12 mouse cellular contexts compared by ENCODE assay signal in genomic region chr5:121714928-121715327, GRCm38 (mm10). TPM values are rescaled to one million over a fixed set of nuclear protein-coding genes. Genes with fewer than 3 reads are reported as not detected.
DNase-seq lines count a peak whose midpoint lies in the region; ATAC-seq lines count a peak whose summit lies in the region.
"Had no signal": no experiment of that assay in that cellular context is flagged by ENCODE, and none has a peak within 500 bp of the region (broad histone marks: within the 10 kb centered on the region; RNA-seq: fewer than 3 reads in every experiment).

No protein-coding gene starts in this region.

- H3K4me1 ChIP-seq in hindbrain, embryonic 13.5 days (replicated peaks) = peaks cover 63% of the 10 kb centered on the region
- peaks cover 48% of the 10 kb centered on the region for H3K4me1 ChIP-seq in hindbrain, embryonic 10.5 days (replicated peaks)
- H3K4me1 ChIP-seq in liver, embryonic 11.5 days (replicated peaks; ENCODE audit: control insufficient read depth, insufficient read depth, low read length) = peaks cover 12% of the 10 kb centered on the region
- H3K4me1 ChIP-seq in liver, embryonic 12.5 days = peaks cover 77% of the 10 kb centered on the region
- peaks cover 14% of the 10 kb centered on the region for H3K4me1 ChIP-seq in brown adipose tissue, adult 24 weeks (ENCODE audit: control insufficient read depth, insufficient read depth, insufficient read length, low read length)
- H3K4me1 ChIP-seq in stomach, embryonic 16.5 days (ENCODE audit: control insufficient read depth, insufficient read depth, low read length) = peaks cover 31% of the 10 kb centered on the region

- no peak overlapping the region for H3K27ac ChIP-seq in hindbrain, embryonic 13.5 days
- H3K27ac ChIP-seq in hindbrain, embryonic 10.5 days = no peak overlapping the region
- H3K27ac ChIP-seq in liver, embryonic 11.5 days (ENCODE audit: low read depth, low read length) = no peak overlapping the region
- no peak overlapping the region for H3K27ac ChIP-seq in liver, embryonic 12.5 days
- H3K27ac ChIP-seq in brown adipose tissue, adult 24 weeks (replicated peaks; ENCODE audit: low read depth, low read length) = no peak overlapping the region
- no peak overlapping the region for H3K27ac ChIP-seq in stomach, embryonic 16.5 days (ENCODE audit: low read length)
- H3K27ac ChIP-seq: forebrain, embryonic 12.5 days; hindbrain, postnatal 0 days; lung, embryonic 15.5 days had no signal

- ATAC-seq in hindbrain, embryonic 13.5 days (ENCODE audit: low FRiP score) = no peak
- no peak for ATAC-seq in liver, embryonic 11.5 days (replicated peaks; ENCODE audit: low FRiP score)
- ATAC-seq in liver, embryonic 12.5 days = no peak
- ATAC-seq in stomach, embryonic 16.5 days (ENCODE audit: insufficient read depth, low FRiP score) = no peak
- ATAC-seq: hindbrain, postnatal 0 days had no signal

- WGBS in hindbrain, embryonic 13.5 days = 89% methylated on average over 6 of the region's 6 CpGs
- 88% methylated on average over 6 of the region's 6 CpGs for WGBS in hindbrain, embryonic 10.5 days
- WGBS in liver, embryonic 11.5 days = 73% methylated on average over 6 of the region's 6 CpGs
- WGBS in liver, embryonic 12.5 days (ENCODE audit: insufficient replicate concordance) = 75% methylated on average over 6 of the region's 6 CpGs
- WGBS in stomach, embryonic 16.5 days = 72% methylated on average over 6 of the region's 6 CpGs

- H3K4me3 ChIP-seq in hindbrain, embryonic 13.5 days = no peak overlapping the region
- no peak overlapping the region for H3K4me3 ChIP-seq in hindbrain, embryonic 10.5 days
- no peak overlapping the region for H3K4me3 ChIP-seq in liver, embryonic 11.5 days (ENCODE audit: low read depth, low read length)
- H3K4me3 ChIP-seq in liver, embryonic 12.5 days = no peak overlapping the region
- peak overlapping the region; percentile 42; the same call in 1 of the 2 replicates for H3K4me3 ChIP-seq in brown adipose tissue, adult 24 weeks (ENCODE audit: insufficient read depth, low read depth, low read length)
- H3K4me3 ChIP-seq in stomach, embryonic 16.5 days (replicated peaks; ENCODE audit: low read length) = no peak overlapping the region
- H3K4me3 ChIP-seq: forebrain, embryonic 12.5 days; lung, embryonic 15.5 days had no signal

- no peak for DNase-seq in hindbrain, embryonic 10.5 days (ENCODE audit: low spot score)
- no peak for DNase-seq in liver, embryonic 11.5 days (ENCODE audit: low spot score)
- DNase-seq in left cerebral cortex, postnatal 4 days = no peak
- DNase-seq: cerebellum, adult 8-10 months had no signal

- no peaks in the 10 kb centered on the region for H3K9me3 ChIP-seq in hindbrain, embryonic 13.5 days
- no peaks in the 10 kb centered on the region for H3K9me3 ChIP-seq in hindbrain, embryonic 10.5 days
- H3K9me3 ChIP-seq in liver, embryonic 11.5 days (ENCODE audit: control insufficient read depth, low read length) = no peaks in the 10 kb centered on the region
- no peaks in the 10 kb centered on the region for H3K9me3 ChIP-seq in liver, embryonic 12.5 days (replicated peaks)
- no peaks in the 10 kb centered on the region for H3K9me3 ChIP-seq in stomach, embryonic 16.5 days (replicated peaks; ENCODE audit: control insufficient read depth, low read length)
- H3K9me3 ChIP-seq: forebrain, embryonic 12.5 days; lung, embryonic 15.5 days; megakaryocyte, embryonic 14.5 days had no signal

- intact Hi-C loops in left cerebral cortex, postnatal 4 days (cut with DNase I) = no loop called here

- no peaks in the 10 kb centered on the region for H3K27me3 ChIP-seq in hindbrain, embryonic 13.5 days
- no peaks in the 10 kb centered on the region for H3K27me3 ChIP-seq in hindbrain, embryonic 10.5 days (ENCODE audit: insufficient read depth, poor library complexity, severe bottlenecking)
- H3K27me3 ChIP-seq in liver, embryonic 11.5 days (replicated peaks; ENCODE audit: control insufficient read depth, insufficient read depth, low read length) = no peaks in the 10 kb centered on the region
- no peaks in the 10 kb centered on the region for H3K27me3 ChIP-seq in liver, embryonic 12.5 days (replicated peaks)
- no peaks in the 10 kb centered on the region for H3K27me3 ChIP-seq in stomach, embryonic 16.5 days (ENCODE audit: control insufficient read depth, insufficient read depth, low read length)
- H3K27me3 ChIP-seq: forebrain, embryonic 12.5 days; lung, embryonic 15.5 days; megakaryocyte, embryonic 14.5 days had no signal

- 0 out of 2 replicates have a peak overlapping the region, but pooled peaks have one; percentile 3 for H3K4me2 ChIP-seq in hindbrain, embryonic 13.5 days
- H3K4me2 ChIP-seq in liver, embryonic 11.5 days = 0 out of 2 replicates have a peak overlapping the region, but pooled peaks have one; percentile 4
- H3K4me2 ChIP-seq in liver, embryonic 12.5 days = no peak overlapping the region; the same call in 1 of the 2 replicates
- 0 out of 2 replicates have a peak overlapping the region, but pooled peaks have one; percentile 13 for H3K4me2 ChIP-seq in stomach, embryonic 16.5 days (ENCODE audit: low read depth, low read length)

- H3K36me3 ChIP-seq in hindbrain, embryonic 13.5 days = no peaks in the 10 kb centered on the region; the same call in 1 of the 2 replicates
- peaks cover 20% of the 10 kb centered on the region for H3K36me3 ChIP-seq in hindbrain, embryonic 10.5 days
- peaks cover 4% of the 10 kb centered on the region for H3K36me3 ChIP-seq in liver, embryonic 11.5 days (ENCODE audit: control insufficient read depth, insufficient read depth, low read length)
- H3K36me3 ChIP-seq in liver, embryonic 12.5 days = peaks cover 13% of the 10 kb centered on the region; the same call in 1 of the 2 replicates
- H3K36me3 ChIP-seq in stomach, embryonic 16.5 days (ENCODE audit: control insufficient read depth, insufficient read depth, low read length) = no peaks in the 10 kb centered on the region

- no peak overlapping the region for H3K9ac ChIP-seq in hindbrain, embryonic 13.5 days
- H3K9ac ChIP-seq in liver, embryonic 11.5 days (ENCODE audit: low read depth, low read length) = no peak overlapping the region
- no peak overlapping the region for H3K9ac ChIP-seq in liver, embryonic 12.5 days
- H3K9ac ChIP-seq in stomach, embryonic 16.5 days (ENCODE audit: low read length) = no peak overlapping the region
- H3K9ac ChIP-seq: forebrain, embryonic 12.5 days; lung, embryonic 15.5 days had no signal

RNA-seq across cellular contexts. Expression of gene Atxn2, which starts 3.8 kb away (rescaled TPM):
- polyA plus RNA-seq in hindbrain, embryonic 13.5 days (2015; fragmentation: Nextera tagmentation; extraction: Ambion mirVana) = 60.9 and 68.3 TPM in 2 replicates
- polyA plus RNA-seq in hindbrain, embryonic 10.5 days (2016; fragmentation: Nextera tagmentation; extraction: Ambion mirVana) = 38.6 and 42.0 TPM in 2 replicates
- 49.8 and 63.9 TPM in 2 replicates for polyA plus RNA-seq in liver, embryonic 11.5 days (2014; fragmentation: Nextera tagmentation; extraction: Ambion mirVana)
- 40.5 and 40.8 TPM in 2 replicates for polyA plus RNA-seq in liver, embryonic 12.5 days (2016; fragmentation: Nextera tagmentation; extraction: Ambion mirVana)
- polyA plus RNA-seq in brown adipose tissue, adult 24 weeks (2012; ENCODE audit: insufficient read depth, insufficient read length, missing spikeins) = 126 and 135 TPM in 2 replicates
- polyA plus RNA-seq in stomach, embryonic 16.5 days (2015; fragmentation: Nextera tagmentation; extraction: Ambion mirVana) = 33.1 and 36.6 TPM in 2 replicates
- total RNA-seq in left cerebral cortex, postnatal 4 days (2021) = 100 to 1,000 TPM; 250 to 271 TPM

RNA-seq across cellular contexts. Expression of gene Brap, which starts 54.6 kb away (rescaled TPM):
- polyA plus RNA-seq in hindbrain, embryonic 13.5 days (2015; fragmentation: Nextera tagmentation; extraction: Ambion mirVana) = 44.3 and 44.5 TPM in 2 replicates
- 41.6 and 41.9 TPM in 2 replicates for polyA plus RNA-seq in hindbrain, embryonic 10.5 days (2016; fragmentation: Nextera tagmentation; extraction: Ambion mirVana)
- polyA plus RNA-seq in liver, embryonic 11.5 days (2014; fragmentation: Nextera tagmentation; extraction: Ambion mirVana) = 42.8 and 46.0 TPM in 2 replicates
- 35.1 and 36.6 TPM in 2 replicates for polyA plus RNA-seq in liver, embryonic 12.5 days (2016; fragmentation: Nextera tagmentation; extraction: Ambion mirVana)
- polyA plus RNA-seq in brown adipose tissue, adult 24 weeks (2012; ENCODE audit: insufficient read depth, insufficient read length, missing spikeins) = 32.3 and 50.9 TPM in 2 replicates
- 29.5 and 34.5 TPM in 2 replicates for polyA plus RNA-seq in stomach, embryonic 16.5 days (2015; fragmentation: Nextera tagmentation; extraction: Ambion mirVana)
- total RNA-seq in left cerebral cortex, postnatal 4 days (2021) = 10 to 100 TPM; 45.3 to 47.4 TPM

RNA-seq across cellular contexts. Expression of gene Acad10, which starts 54.6 kb away (rescaled TPM):
- 1.7 and 1.9 TPM in 2 replicates for polyA plus RNA-seq in hindbrain, embryonic 13.5 days (2015; fragmentation: Nextera tagmentation; extraction: Ambion mirVana)
- 3.0 and 3.5 TPM in 2 replicates for polyA plus RNA-seq in hindbrain, embryonic 10.5 days (2016; fragmentation: Nextera tagmentation; extraction: Ambion mirVana)
- polyA plus RNA-seq in liver, embryonic 11.5 days (2014; fragmentation: Nextera tagmentation; extraction: Ambion mirVana) = 2.7 and 3.6 TPM in 2 replicates
- 2.5 and 2.6 TPM in 2 replicates for polyA plus RNA-seq in liver, embryonic 12.5 days (2016; fragmentation: Nextera tagmentation; extraction: Ambion mirVana)
- polyA plus RNA-seq in brown adipose tissue, adult 24 weeks (2012; ENCODE audit: insufficient read depth, insufficient read length, missing spikeins) = 23.2 and 30.2 TPM in 2 replicates
- polyA plus RNA-seq in stomach, embryonic 16.5 days (2015; fragmentation: Nextera tagmentation; extraction: Ambion mirVana) = 3.5 and 5.6 TPM in 2 replicates
- total RNA-seq in left cerebral cortex, postnatal 4 days (2021) = 1 to 10 TPM; 2.2 to 2.5 TPM
